Mouse (Mus musculus): ENCODE results near the gene Scrn1.

The Scrn1 gene

DNA sequence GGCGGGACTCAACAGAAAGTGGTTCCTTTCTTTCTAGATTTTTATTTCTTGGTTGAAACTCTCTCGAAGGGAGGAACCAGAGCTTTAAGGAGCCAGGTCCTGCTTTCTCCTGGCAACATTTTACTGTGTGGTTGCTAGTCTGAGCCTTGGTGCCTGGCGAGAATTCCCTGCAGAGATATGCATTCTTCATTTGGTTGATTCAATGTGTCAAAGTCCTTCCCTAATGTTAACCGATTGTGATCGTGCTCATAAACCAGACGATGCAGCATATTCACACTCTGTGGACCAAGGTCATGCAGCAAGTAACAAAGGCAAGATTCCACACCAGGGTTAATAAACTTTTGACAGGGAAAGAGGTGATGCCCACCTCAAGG, 244 bp upstream of the Scrn1 start:
- no peak for DNase-seq (ENCODE audit: low read depth, low spot score)

DNA sequence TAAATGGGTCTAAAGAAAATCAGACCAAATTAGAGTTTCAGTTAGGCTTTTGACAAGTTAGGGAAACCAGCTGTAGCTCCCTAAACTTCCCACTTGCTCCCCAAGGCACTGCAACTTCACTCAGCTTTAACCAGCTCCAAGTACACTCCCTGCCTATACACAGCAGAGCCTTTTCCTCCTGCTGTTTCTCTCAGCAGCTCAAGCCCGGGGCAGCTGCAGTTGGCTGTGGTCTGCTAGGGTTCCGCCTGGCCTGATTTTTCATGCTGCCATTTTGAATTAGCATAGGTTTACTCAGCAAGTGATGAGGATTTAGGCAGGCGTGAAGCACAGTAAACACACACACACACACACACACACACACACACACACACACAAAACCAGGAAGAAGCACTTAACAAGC, 1.3 kb downstream of the Scrn1 start:
- DNase-seq (ENCODE audit: low read depth, low spot score) = no peak

DNA sequence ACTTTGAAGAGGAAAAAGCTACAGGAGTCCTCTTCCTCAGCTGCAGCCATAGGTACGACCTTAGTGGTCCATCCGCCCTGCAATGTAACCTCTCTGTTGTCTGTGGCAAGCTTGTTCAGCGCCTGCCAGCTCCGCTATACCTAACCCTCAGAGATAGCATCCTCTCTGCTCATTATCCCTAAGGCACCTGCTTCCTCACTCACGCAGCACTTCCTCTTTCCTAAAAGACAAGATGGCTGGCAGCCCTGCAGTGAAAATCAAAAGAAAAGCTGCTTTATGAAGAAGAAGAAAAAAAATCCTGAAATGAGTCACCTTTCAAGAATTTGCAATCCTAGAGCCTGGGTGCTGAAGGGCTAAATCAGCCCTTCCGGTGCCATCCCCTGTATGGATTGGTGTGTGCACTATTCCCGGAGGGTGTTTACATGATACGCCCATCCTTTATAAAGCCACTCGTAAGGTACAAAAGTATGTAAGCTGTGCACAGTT, 1.7 kb downstream of the Scrn1 start:
- no peak for DNase-seq (ENCODE audit: low read depth, low spot score)

DNA sequence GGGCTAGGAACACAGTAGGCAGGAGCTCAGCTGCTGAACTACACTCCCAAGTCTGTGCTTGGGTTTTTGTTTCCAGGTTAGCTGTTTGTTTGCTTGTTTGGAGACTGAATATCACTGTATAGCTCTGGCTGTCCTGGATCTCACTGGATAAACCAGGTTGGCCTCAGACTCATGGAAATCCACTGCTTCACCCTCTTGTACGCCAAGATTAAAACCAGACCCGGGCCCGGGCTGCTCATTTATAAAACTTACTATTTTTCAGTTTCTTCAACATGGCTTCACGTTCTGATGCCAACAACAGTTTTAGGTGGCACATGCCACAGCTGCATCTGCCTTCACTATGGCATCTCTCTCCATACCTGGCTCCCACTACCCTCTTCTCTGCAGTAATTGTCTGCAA, 2.7 kb downstream of the Scrn1 start:
- DNase-seq (ENCODE audit: low read depth, low spot score) = no peak

DNA sequence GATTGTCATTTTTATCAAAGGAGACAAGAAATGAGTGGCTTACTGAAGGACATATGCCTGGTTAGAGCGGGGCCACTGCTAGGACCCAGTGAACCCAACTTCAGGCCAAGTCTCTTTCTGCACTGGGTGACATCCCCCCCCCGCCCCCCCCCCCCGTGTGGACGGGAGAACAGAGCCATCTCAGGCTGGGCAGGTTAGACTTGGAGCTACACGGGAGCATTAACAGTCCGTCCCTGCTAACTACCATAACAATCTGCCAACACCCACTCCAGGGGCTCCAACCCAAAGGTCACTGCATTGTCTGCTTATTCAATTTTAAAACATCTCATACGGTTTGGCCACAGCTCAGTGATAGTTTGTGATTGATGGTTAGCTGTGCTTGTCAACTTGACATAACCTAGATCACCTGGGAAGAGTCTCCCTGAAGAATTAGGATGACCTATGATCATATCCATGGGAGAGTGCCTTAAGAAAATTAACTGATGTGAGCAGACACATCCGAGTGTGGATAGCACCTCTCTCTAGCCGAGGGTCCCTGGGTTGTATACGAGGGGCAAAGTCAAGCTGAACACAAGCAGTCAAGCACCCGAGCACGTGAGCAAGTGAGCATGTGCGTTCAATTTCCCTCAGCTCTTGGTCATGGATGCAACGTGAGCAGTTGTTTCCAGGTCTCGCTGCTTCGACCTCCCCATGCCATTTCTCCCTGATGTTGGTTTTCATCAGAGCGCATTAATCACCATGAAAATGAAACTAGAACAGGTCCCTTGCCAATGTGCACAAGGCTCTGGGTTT, 4.1 kb downstream of the Scrn1 start:
- DNase-seq (ENCODE audit: low read depth, low spot score) = no peak

DNA sequence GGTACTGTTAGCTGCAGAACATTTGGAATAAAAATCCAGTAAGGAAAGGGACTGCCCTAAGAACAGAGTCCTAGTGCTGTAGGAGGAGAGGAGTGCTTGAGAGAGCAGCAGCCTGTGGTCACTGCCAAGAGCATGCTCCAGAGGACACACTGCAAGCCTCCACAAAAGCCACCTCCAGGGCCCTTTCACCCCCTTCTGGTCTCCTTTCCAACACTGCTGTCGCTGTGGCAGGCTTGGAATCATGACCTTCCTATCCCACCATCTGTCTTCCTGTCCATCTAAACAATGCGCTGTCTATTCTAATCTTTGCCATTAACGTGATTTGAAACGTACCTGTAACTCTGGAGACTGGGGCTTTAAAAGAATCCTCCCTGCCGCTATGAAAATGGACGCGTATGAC, 7.8 kb downstream of the Scrn1 start:
- no peak for DNase-seq (ENCODE audit: low read depth, low spot score)

DNA sequence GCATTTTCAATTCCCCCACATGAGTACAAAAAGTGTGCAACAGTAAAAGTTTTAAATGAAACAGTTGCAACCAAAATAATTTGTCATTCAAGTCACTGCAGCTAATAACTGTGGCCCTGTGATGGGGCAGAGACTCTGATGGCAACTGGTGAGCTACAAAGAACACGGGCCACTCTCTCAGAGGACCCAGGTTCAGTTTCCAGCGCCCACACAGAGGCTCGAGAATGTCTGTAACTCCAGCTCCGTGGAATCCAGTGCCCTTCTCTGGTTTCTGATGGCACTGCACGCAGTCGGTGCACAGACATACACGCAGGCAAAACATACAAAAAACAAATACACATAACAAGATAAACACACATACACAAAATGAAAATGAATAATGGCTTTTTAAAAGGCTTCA, 8.6 kb downstream of the Scrn1 start:
- DNase-seq (ENCODE audit: low read depth, low spot score) = no peak

DNA sequence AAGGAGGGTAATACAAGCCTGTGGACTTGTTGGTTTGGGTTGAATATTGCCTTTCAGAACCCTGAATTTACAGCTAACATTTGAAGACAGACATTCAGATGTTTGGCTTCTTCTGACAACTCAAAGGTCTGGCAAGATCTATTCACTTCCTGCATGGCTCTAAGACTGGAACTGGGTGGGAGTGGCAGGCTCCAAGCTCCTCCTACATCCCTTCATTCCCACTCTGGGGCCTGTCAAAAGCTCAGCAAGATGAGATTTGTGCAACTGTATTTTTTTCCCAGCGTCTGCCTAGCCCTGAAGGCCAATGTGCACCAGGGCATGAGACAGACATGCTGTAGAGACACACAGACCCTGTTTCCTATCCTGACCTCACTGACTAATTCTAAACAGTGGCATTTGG, 10.5 kb downstream of the Scrn1 start:
- DNase-seq (ENCODE audit: low read depth, low spot score) = no peak

DNA sequence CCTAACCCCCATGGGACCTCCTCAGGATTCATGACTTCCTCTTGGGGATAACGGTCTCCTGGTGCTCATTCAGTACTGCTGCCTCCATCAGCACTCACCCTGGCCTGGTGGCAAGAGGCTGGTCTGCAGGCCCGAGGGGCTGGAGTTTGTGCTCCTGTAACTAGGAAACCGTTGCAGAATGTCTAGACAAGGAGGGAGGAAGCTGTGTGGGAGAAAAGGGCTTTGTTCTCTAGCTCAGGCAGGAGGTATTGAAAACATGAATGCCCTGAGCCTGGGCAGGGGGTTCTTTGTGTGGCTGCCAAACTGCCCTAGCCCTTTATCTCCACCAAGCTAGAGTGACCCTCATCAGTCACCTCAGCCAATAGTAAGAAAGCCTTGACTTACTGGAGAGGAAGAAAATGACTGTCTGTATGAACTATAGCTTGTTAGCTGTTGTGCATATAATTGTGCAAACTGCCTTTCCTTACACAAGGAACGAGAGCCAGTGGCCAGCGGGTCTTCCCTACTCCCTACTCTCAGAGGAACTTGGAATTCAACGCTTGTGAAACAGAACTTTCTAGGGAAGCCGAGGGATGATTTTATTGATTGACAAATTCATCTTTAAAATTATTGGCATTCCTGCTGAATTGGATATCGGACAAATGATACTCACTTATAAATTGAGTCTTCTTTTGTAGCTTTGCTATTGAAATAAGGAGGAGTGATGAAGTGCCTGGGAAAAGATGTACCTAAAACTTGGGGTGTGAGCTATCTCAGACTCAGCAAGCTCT, 11.8 kb downstream of the Scrn1 start:
- no peak for DNase-seq (ENCODE audit: low read depth, low spot score)

DNA sequence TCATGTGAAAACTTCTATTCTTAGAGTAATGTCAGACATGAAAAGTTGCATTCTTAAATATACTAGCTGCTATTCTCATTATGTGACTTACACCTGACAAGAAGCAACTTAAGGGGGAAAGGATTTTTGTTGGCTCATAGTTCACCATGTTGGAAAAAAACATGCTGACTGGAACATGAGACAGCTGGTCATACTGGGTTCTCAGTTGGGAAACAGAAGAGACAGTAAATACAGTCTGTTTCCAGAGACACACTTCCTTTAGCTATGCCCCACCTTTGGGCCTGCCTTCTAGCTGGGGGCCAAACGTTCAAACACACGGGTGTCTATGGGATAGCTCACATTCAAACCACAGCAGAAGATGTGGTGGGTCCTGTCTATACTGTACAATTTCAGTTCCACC, 12.7 kb downstream of the Scrn1 start:
- no peak for DNase-seq (ENCODE audit: low read depth, low spot score)

DNA sequence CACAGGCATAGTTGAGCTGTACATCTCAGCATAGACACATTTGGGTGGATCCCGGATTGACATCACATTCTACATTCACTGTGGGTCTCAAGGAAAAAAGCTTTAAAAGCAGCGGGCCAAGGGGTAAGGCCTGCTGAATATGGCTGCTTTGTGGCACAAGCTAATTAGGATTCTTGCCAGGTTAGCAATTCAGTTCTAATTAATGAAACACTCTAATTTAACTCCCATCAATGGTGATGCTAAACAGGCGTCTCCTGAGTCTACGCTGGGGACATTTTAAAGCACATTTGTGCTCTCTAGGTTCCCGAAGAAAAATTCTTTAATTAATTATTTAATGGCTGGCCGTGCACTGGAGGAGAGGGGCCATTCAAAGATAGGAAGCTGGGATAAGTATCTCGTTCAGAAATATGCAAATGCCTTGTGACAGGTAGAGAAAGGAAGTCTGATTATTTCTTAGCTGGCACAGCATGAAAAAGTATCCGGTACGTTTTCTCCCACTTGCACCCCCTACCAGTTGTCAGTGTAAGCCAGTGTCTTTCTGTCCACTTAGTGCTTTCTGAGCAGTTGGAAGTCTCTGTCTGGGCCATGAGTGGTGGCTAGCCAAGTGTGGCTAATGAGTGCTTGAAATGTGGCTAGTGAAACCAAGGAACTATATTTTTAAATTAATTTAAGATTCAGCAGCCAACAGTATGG, 13.4 kb downstream of the Scrn1 start:
- no peak for DNase-seq (ENCODE audit: low read depth, low spot score)

DNA sequence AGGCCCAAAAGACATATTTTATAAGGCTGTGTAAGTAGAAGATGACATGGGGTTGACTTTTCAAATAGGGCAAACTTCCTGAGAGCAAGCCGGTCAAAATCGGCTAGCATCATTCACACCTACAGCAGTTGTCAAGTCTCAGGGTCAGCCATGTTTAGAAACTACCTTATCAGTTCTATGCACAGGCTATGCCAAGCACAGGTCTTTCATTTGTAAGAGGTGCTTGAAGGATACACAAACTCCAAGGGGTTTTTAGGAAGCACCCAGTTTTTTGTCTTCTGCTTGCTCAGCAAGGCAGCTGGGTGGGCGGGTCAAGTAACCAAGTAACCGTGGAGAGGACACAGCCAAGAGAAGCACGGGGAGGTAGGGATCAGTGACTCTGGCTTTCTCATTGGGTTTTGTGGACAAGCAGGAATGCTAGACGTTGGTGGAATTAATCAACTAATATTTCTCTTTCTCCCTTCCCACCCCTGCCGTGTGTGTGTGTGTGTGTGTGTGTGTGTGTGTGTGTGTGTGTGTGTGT, 15.4 kb downstream of the Scrn1 start:
- no peak for DNase-seq (ENCODE audit: low read depth, low spot score)

DNA sequence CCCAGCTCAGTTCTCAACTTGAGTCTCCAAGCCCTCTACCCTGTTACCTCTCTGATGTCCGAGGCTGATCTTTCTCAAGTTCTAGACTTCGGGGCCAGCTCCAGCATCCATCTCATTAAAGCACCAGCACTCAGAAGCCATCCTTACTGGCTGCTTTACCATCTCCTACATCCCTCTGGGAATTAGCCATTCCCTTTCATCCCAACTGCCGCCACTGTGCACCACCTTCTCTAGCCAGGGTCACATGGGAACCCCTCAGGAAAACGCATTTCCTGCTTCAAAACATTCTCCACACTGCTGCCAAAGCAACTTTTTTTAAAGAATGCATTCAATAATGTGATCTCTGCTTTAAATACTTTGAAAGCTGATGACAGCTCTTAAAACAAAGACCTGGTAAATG, 17.0 kb downstream of the Scrn1 start:
- no peak for DNase-seq (ENCODE audit: low read depth, low spot score)

DNA sequence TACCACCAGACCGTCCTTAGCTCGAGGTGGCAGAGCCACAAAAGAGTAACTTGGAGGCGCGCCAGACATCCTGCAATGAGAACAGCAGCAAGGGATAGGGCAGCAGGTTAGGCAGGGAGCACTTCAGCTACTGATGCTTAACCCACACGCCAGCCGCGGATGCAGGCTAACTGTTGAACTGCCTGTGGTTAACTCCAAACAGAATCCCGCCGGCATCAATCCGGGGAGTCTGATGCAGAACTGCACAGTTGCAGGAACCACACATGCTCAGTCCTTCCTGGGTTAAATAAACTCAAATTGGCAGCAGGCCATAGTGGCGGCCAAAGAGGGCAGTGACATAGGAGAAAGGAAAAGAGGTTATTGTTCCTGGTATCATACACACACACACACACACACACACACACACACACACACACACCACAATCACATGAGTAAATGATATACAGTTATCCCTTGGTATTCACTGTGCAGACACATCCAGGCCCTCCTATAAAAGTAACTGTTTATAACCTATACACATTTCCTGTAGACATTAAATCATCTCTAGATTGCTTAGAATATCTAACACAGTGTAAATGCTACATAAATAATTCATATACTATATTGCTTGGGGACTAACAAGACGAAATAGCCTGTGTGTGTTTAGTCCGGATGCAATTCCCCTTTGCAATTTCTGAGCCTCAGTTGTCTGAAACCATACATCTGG, 17.8 kb downstream of the Scrn1 start:
- no peak for DNase-seq (ENCODE audit: low read depth, low spot score)

DNA sequence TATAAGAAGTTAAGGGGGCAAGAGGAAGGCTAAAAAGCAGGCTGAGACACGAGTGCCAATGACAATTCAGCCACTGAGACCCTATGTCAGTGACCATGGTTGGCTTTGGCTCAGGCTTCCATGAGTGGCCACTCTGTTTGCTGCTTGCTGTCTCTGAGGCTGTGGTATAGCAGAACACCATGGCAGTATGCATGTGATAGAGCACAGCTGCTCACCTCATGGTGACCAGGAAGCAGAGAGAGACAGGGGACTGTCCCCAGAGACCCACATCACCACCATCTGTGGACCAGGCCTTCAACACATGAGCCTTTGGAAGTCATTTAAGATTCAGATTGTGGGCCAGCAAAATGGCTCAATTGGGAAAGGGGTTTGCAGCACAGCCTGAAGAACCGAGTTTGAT, 22.6 kb downstream of the Scrn1 start:
- no peak for DNase-seq (ENCODE audit: low read depth, low spot score)

DNA sequence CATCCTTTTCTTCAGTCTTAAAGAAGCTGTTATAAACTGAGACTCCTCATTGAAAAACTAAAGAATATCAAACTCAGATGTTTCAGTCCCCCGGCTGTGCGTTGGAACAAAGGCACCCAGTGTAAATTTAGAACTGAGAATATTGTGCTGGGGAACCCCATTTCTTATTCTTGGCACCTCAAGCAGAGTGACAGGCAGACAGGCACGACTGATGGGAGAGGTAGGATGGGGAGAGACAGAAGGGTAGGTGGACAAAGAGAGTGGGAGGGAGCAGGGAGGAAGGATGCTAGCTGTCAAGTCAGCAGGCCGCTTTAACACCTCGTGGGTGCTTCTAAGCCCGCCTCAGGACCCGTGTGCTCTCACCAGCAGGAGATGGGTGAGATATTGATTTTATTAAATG, 23.5 kb downstream of the Scrn1 start:
- no peak for DNase-seq (ENCODE audit: low read depth, low spot score)

DNA sequence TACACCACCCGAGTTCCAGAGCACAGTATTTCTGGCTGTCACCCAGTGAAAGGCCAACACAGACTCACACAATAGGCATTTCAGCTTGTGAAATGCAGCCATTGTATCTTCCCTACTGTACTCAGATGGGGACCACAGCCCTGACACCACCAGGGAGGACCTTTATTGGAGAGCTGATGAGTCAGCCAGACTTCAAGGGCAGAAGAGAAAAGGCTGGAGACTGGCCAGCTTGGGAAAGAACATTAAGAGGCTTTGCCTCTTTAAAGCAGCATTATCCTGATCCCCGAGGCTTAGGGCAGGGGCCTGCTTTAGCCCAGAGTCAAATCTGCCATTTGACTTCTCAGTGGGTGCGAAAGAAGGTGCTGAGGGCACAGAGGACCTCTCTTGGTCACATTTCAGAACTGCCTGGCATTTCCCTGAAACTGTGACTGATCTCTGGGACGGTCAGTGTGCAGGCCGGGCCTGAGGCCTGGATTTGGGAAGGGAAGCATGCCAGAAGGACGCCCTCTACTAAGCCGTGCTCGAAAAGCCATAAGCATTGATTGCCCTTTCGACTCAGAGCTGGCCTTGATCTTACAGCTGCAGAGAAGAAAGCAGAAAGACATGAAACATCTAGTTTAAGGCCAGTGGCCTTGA, 25.9 kb downstream of the Scrn1 start:
- DNase-seq (ENCODE audit: low read depth, low spot score) = no peak

DNA sequence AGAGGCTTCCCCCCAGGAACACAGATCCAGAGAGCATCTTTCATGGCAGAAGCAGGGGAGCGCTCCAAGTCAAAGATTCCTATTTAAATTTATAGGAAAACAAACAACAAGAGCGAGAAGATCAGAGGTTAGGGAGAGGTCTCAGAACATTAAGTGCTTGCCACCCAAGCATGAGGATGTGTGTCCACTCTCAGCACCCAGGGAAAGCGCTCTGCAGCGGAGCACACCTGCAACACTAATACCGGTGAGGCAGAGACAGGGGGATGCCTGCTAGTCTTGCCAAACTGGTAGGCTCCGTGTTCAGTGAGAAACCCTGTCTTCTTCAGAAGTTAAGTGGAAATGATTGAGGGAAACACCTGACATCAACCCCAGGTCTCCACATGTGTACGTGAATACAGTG, 26.9 kb downstream of the Scrn1 start:
- no peak for DNase-seq (ENCODE audit: low read depth, low spot score)

DNA sequence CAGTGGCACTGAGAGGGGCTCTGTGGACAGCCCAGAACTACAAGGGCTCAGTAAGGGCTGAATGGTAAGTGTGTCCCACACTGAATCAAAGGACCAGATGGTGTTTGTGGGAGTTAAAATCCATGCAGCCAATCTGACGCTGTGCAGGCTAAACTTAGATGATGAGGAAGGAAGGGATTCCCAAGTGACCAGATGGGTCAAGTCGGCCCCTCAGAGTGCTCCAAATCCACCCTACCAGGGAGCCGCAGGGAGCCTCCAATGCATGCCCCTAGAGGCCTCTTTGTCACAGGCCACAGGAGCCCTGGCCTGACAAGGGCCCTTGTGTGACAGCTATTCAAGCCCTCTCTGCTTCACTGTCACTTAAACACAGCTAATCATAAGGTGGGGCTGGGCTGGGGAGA, 27.5 kb downstream of the Scrn1 start:
- no peak for DNase-seq (ENCODE audit: low read depth, low spot score)

DNA sequence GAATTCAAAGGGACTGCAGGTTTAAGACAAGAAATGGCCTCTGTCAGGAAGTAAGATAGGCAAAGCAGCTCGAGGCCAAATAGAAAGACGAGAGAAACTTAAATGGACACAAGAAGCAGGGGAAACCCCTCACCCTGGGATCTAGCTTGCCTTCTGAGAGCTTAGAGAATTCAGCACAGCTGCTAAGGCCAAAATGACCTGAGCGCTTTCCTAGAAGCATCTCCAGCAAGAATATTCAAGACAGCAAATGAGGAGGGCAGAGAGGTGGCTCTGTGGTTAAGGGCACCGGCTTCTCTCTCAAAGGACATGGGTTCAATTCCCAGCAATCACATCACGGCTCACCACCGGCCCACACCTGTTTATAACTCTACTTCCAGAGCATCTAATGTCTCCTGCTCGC, 29.2 kb downstream of the Scrn1 start:
- DNase-seq (ENCODE audit: low read depth, low spot score) = no peak

DNA sequence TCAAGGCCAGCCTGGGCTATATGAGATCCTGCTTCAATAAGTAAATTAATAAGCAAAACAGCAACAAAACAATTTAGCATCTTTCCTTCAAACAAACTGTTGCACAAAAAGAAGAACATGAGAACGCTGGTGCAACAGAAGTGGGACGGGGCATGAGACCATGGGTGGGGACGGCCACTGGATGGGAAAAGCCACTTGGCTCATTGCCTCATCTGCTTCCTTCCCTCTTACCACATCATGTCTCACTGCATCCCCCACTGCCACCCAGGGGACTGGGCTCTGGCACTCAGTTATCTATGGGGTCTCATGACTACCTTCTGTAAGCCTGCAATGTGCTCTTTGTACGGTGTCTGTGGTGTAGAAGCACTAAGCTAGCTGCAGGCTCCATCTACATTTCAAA, 30.8 kb downstream of the Scrn1 start:
- no peak for DNase-seq (ENCODE audit: low read depth, low spot score)

All from WW6 (cell line).